Mouse (Mus musculus): Measurements from ENCODE around the gene Zdbf2. TPM values are rescaled to one million over a fixed set of nuclear protein-coding genes. Genes with fewer than 3 reads are reported as not detected.
A peak's percentile ranks its signal among the peaks of the same experiment; 100 is the strongest.

The Zdbf2 gene
- polyA plus RNA-seq (2012; ENCODE audit: insufficient read depth, low replicate concordance), result 0.11 TPM in 1 of 2 replicates, not detected in the other

GRCm38 (mm10) chr1:63272741-63273338 is at the start of gene Zdbf2:
Gene Zdbf2 (plus strand): TSS chr1:63273265.
- peaks cover 73% of the 10 kb centered on the region for H3K27me3 ChIP-seq (replicated peaks)
- peaks cover 11% of the 10 kb centered on the region for H3K4me1 ChIP-seq
- no peaks in the 10 kb centered on the region for H3K36me3 ChIP-seq (replicated peaks; ENCODE audit: low read length)
- TF ChIP-seq GATA1 (IDR thresholded peaks at IDR 0.05; ENCODE audit: borderline replicate concordance, low read length) (no peak), FLI1 (IDR thresholded peaks at IDR 0.05; ENCODE audit: low read length) (no peak)
- H3K9me3 ChIP-seq, result no peaks in the 10 kb centered on the region
- peak within 1 kb of the TSS; percentile 81 for H3K4me3 ChIP-seq (replicated peaks)

GRCm38 (mm10) chr1:63225009-63225408 is 48.1 kb upstream of the Zdbf2 start:
- Histone ChIP-seq H3K9me3 (peaks cover 4% of the 10 kb centered on the region; the same call in 1 of the 2 replicates), H3K27me3 (replicated peaks) (peaks cover 1% of the 10 kb centered on the region), H3K4me1 (no peaks in the 10 kb centered on the region), H3K4me3 (replicated peaks) (no peak overlapping the region), H3K36me3 (replicated peaks; ENCODE audit: low read length) (no peaks in the 10 kb centered on the region)
- TF ChIP-seq FLI1 (IDR thresholded peaks at IDR 0.05; ENCODE audit: low read length) (no peak), GATA1 (IDR thresholded peaks at IDR 0.05; ENCODE audit: borderline replicate concordance, low read length) (no peak)

- TF ChIP-seq GATA1 (IDR thresholded peaks at IDR 0.05; ENCODE audit: borderline replicate concordance, low read length), result no peak
- TF ChIP-seq FLI1 (IDR thresholded peaks at IDR 0.05; ENCODE audit: low read length), result no peak
- no peaks in the 10 kb centered on the region for H3K4me1 ChIP-seq
- no peaks in the 10 kb centered on the region for H3K36me3 ChIP-seq (replicated peaks; ENCODE audit: low read length)
- H3K27me3 ChIP-seq (replicated peaks), result peaks cover 1% of the 10 kb centered on the region
- peaks cover 4% of the 10 kb centered on the region; the same call in 1 of the 2 replicates for H3K9me3 ChIP-seq
- H3K4me3 ChIP-seq (replicated peaks), result no peak overlapping the region
Measured at GRCm38 (mm10) chr1:63225890-63226289, 47.2 kb upstream of the Zdbf2 start.

GRCm38 (mm10) chr1:63227241-63227640 is 45.8 kb upstream of the Zdbf2 start:
- Histone ChIP-seq H3K4me1 (no peaks in the 10 kb centered on the region), H3K9me3 (no peaks in the 10 kb centered on the region; the same call in 1 of the 2 replicates), H3K36me3 (replicated peaks; ENCODE audit: low read length) (no peaks in the 10 kb centered on the region), H3K4me3 (replicated peaks) (no peak overlapping the region), H3K27me3 (replicated peaks) (no peaks in the 10 kb centered on the region)
- no peak for TF ChIP-seq GATA1 (IDR thresholded peaks at IDR 0.05; ENCODE audit: borderline replicate concordance, low read length)
- no peak for TF ChIP-seq FLI1 (IDR thresholded peaks at IDR 0.05; ENCODE audit: low read length)

GRCm38 (mm10) chr1:63237371-63237770 is 35.7 kb upstream of the Zdbf2 start:
- peaks cover 8% of the 10 kb centered on the region for H3K27me3 ChIP-seq (replicated peaks)
- H3K9me3 ChIP-seq, result no peaks in the 10 kb centered on the region
- TF ChIP-seq GATA1 (IDR thresholded peaks at IDR 0.05; ENCODE audit: borderline replicate concordance, low read length) (no peak), FLI1 (IDR thresholded peaks at IDR 0.05; ENCODE audit: low read length) (no peak)
- H3K4me3 ChIP-seq (replicated peaks), result no peak overlapping the region
- no peaks in the 10 kb centered on the region for H3K36me3 ChIP-seq (replicated peaks; ENCODE audit: low read length)
- H3K4me1 ChIP-seq, result no peaks in the 10 kb centered on the region

GRCm38 (mm10) chr1:63239305-63239704 is 33.8 kb upstream of the Zdbf2 start:
- H3K4me3 ChIP-seq (replicated peaks), result no peak overlapping the region
- H3K36me3 ChIP-seq (replicated peaks; ENCODE audit: low read length), result no peaks in the 10 kb centered on the region
- TF ChIP-seq GATA1 (IDR thresholded peaks at IDR 0.05; ENCODE audit: borderline replicate concordance, low read length) (no peak), FLI1 (IDR thresholded peaks at IDR 0.05; ENCODE audit: low read length) (no peak)
- H3K27me3 ChIP-seq (replicated peaks), result peaks cover 13% of the 10 kb centered on the region
- no peaks in the 10 kb centered on the region for H3K4me1 ChIP-seq
- H3K9me3 ChIP-seq, result no peaks in the 10 kb centered on the region

GRCm38 (mm10) chr1:63239751-63240150 is 33.3 kb upstream of the Zdbf2 start:
- Histone ChIP-seq H3K4me3 (replicated peaks) (no peak overlapping the region), H3K27me3 (replicated peaks) (peaks cover 13% of the 10 kb centered on the region), H3K36me3 (replicated peaks; ENCODE audit: low read length) (no peaks in the 10 kb centered on the region), H3K9me3 (no peaks in the 10 kb centered on the region), H3K4me1 (no peaks in the 10 kb centered on the region)
- TF ChIP-seq FLI1 (IDR thresholded peaks at IDR 0.05; ENCODE audit: low read length), result no peak
- TF ChIP-seq GATA1 (IDR thresholded peaks at IDR 0.05; ENCODE audit: borderline replicate concordance, low read length), result no peak

- Histone ChIP-seq H3K9me3 (peaks cover 11% of the 10 kb centered on the region), H3K4me1 (peaks cover 13% of the 10 kb centered on the region; the same call in 1 of the 2 replicates), H3K27me3 (replicated peaks) (peaks cover 36% of the 10 kb centered on the region), H3K36me3 (replicated peaks; ENCODE audit: low read length) (no peaks in the 10 kb centered on the region), H3K4me3 (replicated peaks) (no peak overlapping the region)
- TF ChIP-seq FLI1 (IDR thresholded peaks at IDR 0.05; ENCODE audit: low read length) (no peak), GATA1 (IDR thresholded peaks at IDR 0.05; ENCODE audit: borderline replicate concordance, low read length) (no peak)
Measured at GRCm38 (mm10) chr1:63243854-63244253, 29.2 kb upstream of the Zdbf2 start.

- H3K4me1 ChIP-seq, result peaks cover 13% of the 10 kb centered on the region; the same call in 1 of the 2 replicates
- peaks cover 15% of the 10 kb centered on the region for H3K9me3 ChIP-seq
- peak overlapping the region; percentile 33 for H3K4me3 ChIP-seq (replicated peaks)
- TF ChIP-seq GATA1 (IDR thresholded peaks at IDR 0.05; ENCODE audit: borderline replicate concordance, low read length), result no peak
- TF ChIP-seq FLI1 (IDR thresholded peaks at IDR 0.05; ENCODE audit: low read length), result no peak
- peaks cover 61% of the 10 kb centered on the region for H3K27me3 ChIP-seq (replicated peaks)
- H3K36me3 ChIP-seq (replicated peaks; ENCODE audit: low read length), result no peaks in the 10 kb centered on the region
Measured at GRCm38 (mm10) chr1:63246862-63247521, 26.1 kb upstream of the Zdbf2 start.

GRCm38 (mm10) chr1:63247831-63248359 is 25.2 kb upstream of the Zdbf2 start:
- Histone ChIP-seq H3K36me3 (replicated peaks; ENCODE audit: low read length) (no peaks in the 10 kb centered on the region), H3K4me1 (peaks cover 13% of the 10 kb centered on the region; the same call in 1 of the 2 replicates), H3K4me3 (replicated peaks) (no peak overlapping the region), H3K9me3 (peaks cover 15% of the 10 kb centered on the region), H3K27me3 (replicated peaks) (peaks cover 67% of the 10 kb centered on the region)
- TF ChIP-seq GATA1 (IDR thresholded peaks at IDR 0.05; ENCODE audit: borderline replicate concordance, low read length) (no peak), FLI1 (IDR thresholded peaks at IDR 0.05; ENCODE audit: low read length) (no peak)
